Mouse (Mus musculus): Measurements from ENCODE around the gene Jchain. TPM values are rescaled to one million over a fixed set of nuclear protein-coding genes. Genes with fewer than 3 reads are reported as not detected.

Gene Jchain
- polyA plus RNA-seq, 1 experiment from 2014 or later: not detected

DNA sequence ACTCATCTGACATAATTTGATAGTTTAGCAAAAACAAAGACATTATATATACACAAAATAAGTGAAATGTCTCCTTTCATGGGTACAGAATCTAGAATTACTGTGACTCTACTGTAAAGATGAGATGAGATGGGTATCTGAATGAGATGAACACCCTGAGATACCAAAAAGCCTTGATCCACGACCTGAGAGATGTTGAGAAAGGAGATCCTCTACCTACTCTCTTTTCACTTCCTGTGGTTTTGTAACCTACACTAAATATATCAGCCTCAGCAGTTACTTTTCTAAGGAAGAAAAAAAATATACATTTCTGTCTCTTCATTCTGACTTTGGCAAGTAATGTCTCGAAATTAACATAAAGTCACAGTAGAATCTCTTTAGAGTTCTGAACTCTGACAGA is 38.7 kb downstream of the Jchain start:
- no peaks in the 10 kb centered on the region for H3K9me3 ChIP-seq (ENCODE audit: control insufficient read depth, low read length)
- no peak overlapping the region for H3K4me3 ChIP-seq (ENCODE audit: low read depth, low read length)
- H3K27ac ChIP-seq (ENCODE audit: low read depth, low read length): no peak overlapping the region
- ATAC-seq (ENCODE audit: low FRiP score): no peak
- WGBS: 72% methylated on average over 2 of the region's 2 CpGs
- no peak for DNase-seq (ENCODE audit: low spot score)
- no peaks in the 10 kb centered on the region for H3K4me1 ChIP-seq (replicated peaks; ENCODE audit: control insufficient read depth, insufficient read depth, low read length)
- no peaks in the 10 kb centered on the region for H3K27me3 ChIP-seq (ENCODE audit: control insufficient read depth, insufficient read depth, low read length)
- H3K36me3 ChIP-seq (ENCODE audit: control insufficient read depth, insufficient read depth, low read length): no peaks in the 10 kb centered on the region
- H3K4me2 ChIP-seq (replicated peaks; ENCODE audit: low read depth, low read length): no peak overlapping the region
- no peak overlapping the region for H3K9ac ChIP-seq (ENCODE audit: low read depth, low read length)

DNA sequence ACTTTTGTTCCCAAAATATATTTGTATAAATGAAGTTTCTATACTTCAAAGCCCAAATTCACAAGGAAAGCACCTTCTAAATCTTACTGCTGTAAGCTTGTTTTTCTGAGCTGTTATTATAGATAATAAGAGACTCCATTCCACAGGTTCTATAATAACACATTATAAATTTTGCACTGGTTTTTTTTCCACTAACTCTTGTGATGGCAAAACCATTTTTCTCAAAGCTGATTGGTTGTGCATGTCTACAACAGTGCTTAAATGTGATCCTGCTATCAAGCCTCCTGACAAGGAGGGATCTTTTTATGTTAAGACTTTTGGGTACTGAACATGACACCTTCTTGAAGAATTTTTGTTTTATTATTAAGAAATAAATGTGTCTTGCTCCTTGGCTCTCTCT is 40.0 kb downstream of the Jchain start, which contains the start of gene Enam:
Enam (plus strand) TSS at position 301 of the 400 bp plus-strand sequence.
- Histone ChIP-seq H3K27ac (ENCODE audit: low read depth, low read length) (no peak within 1 kb of the TSS), H3K9me3 (ENCODE audit: control insufficient read depth, low read length) (no peaks in the 10 kb centered on the region), H3K9ac (ENCODE audit: low read depth, low read length) (no peak within 1 kb of the TSS), H3K4me1 (replicated peaks; ENCODE audit: control insufficient read depth, insufficient read depth, low read length) (no peaks in the 10 kb centered on the region), H3K27me3 (ENCODE audit: control insufficient read depth, insufficient read depth, low read length) (no peaks in the 10 kb centered on the region), H3K4me2 (replicated peaks; ENCODE audit: low read depth, low read length) (no peak within 1 kb of the TSS), H3K4me3 (ENCODE audit: low read depth, low read length) (no peak within 1 kb of the TSS), H3K36me3 (ENCODE audit: control insufficient read depth, insufficient read depth, low read length) (no peaks in the 10 kb centered on the region)
- ATAC-seq (ENCODE audit: low FRiP score): no peak
- no peak for DNase-seq (ENCODE audit: low spot score)

Other genes with a start within 250 kb of the Jchain start
- gene Prol1, start 210.6 kb downstream of the Jchain start, polyA plus RNA-seq (2014; fragmentation: Nextera tagmentation; extraction: Ambion mirVana): not detected in 2 replicates
- gene Amtn, start 151.8 kb downstream of the Jchain start, polyA plus RNA-seq (2014; fragmentation: Nextera tagmentation; extraction: Ambion mirVana): not detected in 2 replicates
- not detected in 2 replicates for gene Ambn, start 71.9 kb downstream of the Jchain start, polyA plus RNA-seq (2014; fragmentation: Nextera tagmentation; extraction: Ambion mirVana)
- gene Enam, start 39.9 kb downstream of the Jchain start, polyA plus RNA-seq (2014; fragmentation: Nextera tagmentation; extraction: Ambion mirVana): not detected in 2 replicates
- 68.7 and 75.4 TPM in 2 replicates for gene Utp3, start 26.6 kb upstream of the Jchain start, polyA plus RNA-seq (2014; fragmentation: Nextera tagmentation; extraction: Ambion mirVana)
- gene Rufy3, start 37.1 kb upstream of the Jchain start, polyA plus RNA-seq (2014; fragmentation: Nextera tagmentation; extraction: Ambion mirVana): 168 and 180 TPM in 2 replicates
- 96.5 and 111 TPM in 2 replicates for gene Grsf1, start 148.3 kb upstream of the Jchain start, polyA plus RNA-seq (2014; fragmentation: Nextera tagmentation; extraction: Ambion mirVana)
- gene Mob1b, start 193.0 kb upstream of the Jchain start, polyA plus RNA-seq (2014; fragmentation: Nextera tagmentation; extraction: Ambion mirVana): 17.0 and 20.1 TPM in 2 replicates
- gene Dck, start 237.1 kb upstream of the Jchain start, polyA plus RNA-seq (2014; fragmentation: Nextera tagmentation; extraction: Ambion mirVana): 107 and 121 TPM in 2 replicates

All from hindbrain, embryonic 11.5 days (tissue).